Mouse (Mus musculus): ENCODE measurements at regions not wholly inside any gene's neighbourhood (a gene's known extent, or its start where the extent isn't known, plus 50 kb on each side); places are given as distances from the start of the nearest gene placed in this dataset.

GRCm38 (mm10) chr12:13028086-13028485 is 86.4 kb upstream of the Mycn start:
- DNase-seq: no peak

DNA sequence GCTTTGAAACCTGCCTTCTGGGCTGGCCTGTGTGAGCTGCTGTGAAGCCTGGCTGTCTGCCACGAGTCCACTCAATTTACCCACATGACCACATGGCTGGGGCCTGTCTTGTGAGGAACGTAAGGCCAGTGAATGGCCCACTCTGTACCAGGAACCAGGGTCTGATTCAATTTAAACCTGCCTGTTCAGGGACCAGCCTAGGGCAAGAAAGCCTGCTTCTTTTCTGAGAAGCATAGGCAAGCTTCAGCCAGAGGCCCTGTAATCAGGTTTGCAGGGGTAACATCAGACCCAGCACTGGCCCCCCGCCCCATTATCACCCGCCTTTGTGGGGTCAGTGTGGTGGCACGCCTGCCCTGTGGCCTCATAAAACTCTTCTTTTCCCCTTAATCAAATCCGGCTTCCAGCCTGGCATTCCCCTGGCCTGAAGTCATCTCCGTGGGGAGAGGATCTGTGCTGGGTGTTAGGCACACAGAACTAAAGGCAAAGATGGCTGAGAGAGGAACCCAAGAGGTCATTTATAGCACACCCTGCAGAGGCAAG is 84.4 kb upstream of the Mycn start:
- DNase-seq: no peak

- no peak for DNase-seq
Observed at GRCm38 (mm10) chr12:13024215-13024841, 82.6 kb upstream of the Mycn start.

GRCm38 (mm10) chr12:13011023-13011761 is 69.5 kb upstream of the Mycn start:
- DNase-seq: no peak

DNA sequence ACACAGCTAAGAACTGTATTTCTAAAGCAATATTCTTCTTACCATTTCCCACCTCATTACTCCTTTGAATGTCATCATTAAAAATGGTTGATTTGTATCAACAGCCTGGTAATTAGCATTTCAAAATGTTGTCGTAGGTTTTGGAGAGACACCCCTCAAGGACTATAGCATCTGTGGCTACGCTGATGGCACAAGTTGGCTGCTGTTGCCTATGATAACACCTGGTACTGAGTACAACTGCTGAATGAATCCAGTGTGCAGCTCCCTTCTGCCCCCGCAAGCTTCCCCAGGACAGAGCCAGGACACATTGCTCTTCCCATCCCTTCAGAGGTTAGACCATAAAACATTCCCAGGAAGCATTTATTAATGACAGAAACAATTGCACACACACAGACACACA is 68.7 kb upstream of the Mycn start:
- no peak for DNase-seq

GRCm38 (mm10) chr12:13009470-13009869 is 67.8 kb upstream of the Mycn start:
- DNase-seq: no peak

- no peak for DNase-seq
Observed at GRCm38 (mm10) chr12:13002703-13003102, 61.0 kb upstream of the Mycn start.

DNA sequence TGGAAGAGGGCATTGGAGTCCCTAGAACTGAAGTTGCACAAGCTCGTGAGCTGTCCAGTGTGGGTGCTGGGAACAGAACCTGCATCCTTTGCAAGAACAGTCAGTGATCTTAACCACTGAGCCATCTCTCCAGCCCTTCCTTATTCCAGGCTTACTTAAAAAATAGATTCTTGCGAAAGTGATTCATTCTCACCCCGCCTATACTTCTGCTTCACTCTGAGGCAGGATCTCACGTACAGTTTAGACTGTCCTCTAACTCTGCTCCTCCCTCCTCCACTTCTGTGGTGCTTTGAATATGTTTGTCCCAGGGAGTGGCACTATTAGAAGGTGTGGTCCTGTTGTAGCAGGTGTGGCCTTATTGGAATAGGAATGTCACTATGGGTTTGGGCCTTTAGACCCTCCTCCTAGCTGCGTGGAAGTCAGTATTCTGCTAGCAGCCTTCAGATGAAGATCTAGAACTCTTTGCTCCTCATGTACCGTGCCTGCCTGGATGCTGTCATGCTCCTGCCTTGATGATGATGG is 60.4 kb upstream of the Mycn start:
- no peak for DNase-seq

DNA sequence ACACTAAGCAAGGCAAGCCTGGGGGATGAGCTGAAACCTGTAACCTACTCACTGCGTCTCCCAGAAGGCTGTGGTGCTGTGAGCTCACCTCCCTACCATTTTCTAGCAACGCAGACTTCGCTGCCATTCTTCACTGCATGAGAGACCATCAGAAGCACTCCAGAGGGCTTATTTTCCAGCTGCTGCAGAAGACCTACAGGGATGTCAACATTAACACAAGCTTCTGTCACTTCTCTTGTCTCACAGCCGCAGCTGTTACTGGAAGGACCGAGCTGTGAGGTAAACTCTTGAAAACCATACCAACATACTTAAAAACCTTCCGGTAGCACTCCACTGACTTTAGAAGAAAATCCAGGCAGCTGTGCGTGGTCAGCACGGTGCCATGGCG is 54.3 kb upstream of the Mycn start:
- DNase-seq: no peak

GRCm38 (mm10) chr12:12995061-12995973 is 53.6 kb upstream of the Mycn start:
- DNase-seq: no peak

- no peak for DNase-seq
Observed at GRCm38 (mm10) chr12:12993894-12994714, 52.4 kb upstream of the Mycn start.
